Mouse (Mus musculus) bone marrow macrophage, adult 2 months (primary cell): ENCODE results near the gene Ears2. TPM values are rescaled to one million over a fixed set of nuclear protein-coding genes. Genes with fewer than 3 reads are reported as not detected.

Experiments
- H3K27ac ChIP-seq: 2 replicates; pipeline ENCODE4 v1.5.1; 2012; ENCODE audit warnings: low read depth, low read length; ENCODE audit not compliant: insufficient read depth
- H3K4me1 ChIP-seq: 2 replicates; pipeline ENCODE4 v1.6.1; 2012; ENCODE audit warnings: low read length; ENCODE audit not compliant: control insufficient read depth, insufficient read depth
- H3K4me3 ChIP-seq: 2 replicates; pipeline ENCODE4 v1.5.1; 2012; ENCODE audit warnings: mild to moderate bottlenecking, low read length, moderate library complexity; ENCODE audit not compliant: insufficient read depth
- CTCF ChIP-seq: IDR thresholded peaks from 2 replicates; pipeline ENCODE4 v1.5.1; 2012; ENCODE audit warnings: low read depth, mild to moderate bottlenecking, low read length, moderate library complexity
- POLR2A ChIP-seq: IDR thresholded peaks from 2 replicates; pipeline ENCODE4 v1.6.1; 2012; ENCODE audit warnings: mild to moderate bottlenecking, low read depth, low read length, borderline replicate concordance
- polyA plus RNA-seq: library from polyadenylated mRNA; stranded (reverse); fragments of >200 nt; gene quantifications from 2 replicates; pipeline ENCODE4 v1.2.4, GENCODE M21; 2012; ENCODE audit not compliant: missing spikeins, insufficient read depth, insufficient read length

The Ears2 gene
- polyA plus RNA-seq, 1 experiment: 1.5 TPM

DNA sequence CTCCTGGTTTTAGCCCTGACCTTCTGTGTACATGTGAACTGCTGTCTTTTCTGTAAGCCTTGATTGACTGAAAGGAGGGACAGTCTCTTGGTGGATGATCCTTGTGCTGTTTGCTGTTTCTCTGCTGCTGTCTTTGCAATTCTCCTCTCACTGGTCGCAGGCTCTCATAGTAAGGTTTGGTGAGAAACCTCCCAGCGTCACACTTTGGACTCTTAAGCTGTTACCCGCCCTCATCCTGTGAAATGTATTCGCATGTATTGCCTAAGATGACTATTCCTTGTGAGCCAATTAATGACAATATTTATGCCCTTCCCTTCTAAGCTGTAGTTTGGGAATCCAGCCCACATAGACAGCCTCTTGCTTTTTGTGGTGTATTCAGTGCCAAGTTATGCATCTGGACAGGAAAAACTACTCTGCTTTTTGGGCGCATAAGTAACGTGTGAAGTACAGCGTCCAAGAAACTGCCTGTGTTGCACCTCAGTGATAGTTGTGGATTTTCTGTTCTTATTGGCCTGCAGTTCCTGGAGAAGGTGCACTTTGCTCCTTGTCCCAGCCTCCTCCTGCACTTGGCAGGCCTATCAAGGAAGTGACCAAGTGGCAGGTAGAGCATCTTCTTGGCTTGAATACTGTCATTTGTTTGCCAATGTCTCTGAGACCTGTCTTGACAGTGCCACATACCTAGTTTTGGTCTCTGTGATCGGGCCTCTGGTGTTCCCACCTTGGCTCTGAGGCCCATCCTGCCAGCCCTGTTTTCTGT lies 12.9 kb upstream of the Ears2 start:
- H3K4me3 ChIP-seq: no peak overlapping the region
- no peak for TF ChIP-seq POLR2A
- no peak overlapping the region for H3K27ac ChIP-seq
- peaks cover 2% of the 10 kb centered on the region; the same call in 1 of the 2 replicates for H3K4me1 ChIP-seq

DNA sequence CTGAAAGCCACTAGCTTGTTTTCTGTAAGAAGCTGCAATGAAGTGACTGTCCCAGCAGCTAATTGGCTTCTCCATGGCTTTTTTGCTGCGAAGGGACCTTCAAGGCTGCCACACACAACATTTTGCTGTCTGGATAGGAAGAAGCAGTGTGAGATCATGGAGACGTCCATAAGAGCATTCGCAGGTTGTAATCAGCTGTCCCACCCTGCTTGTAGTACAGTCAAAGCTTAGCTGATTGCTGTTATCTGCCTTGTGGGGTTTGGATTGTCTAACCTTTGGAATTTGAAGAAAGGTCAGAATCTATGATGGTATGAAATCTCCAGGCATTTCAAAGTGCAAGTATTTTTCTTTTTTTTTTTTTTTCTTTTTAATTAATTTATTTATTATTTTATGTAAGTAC lies 7.3 kb upstream of the Ears2 start:
- Histone ChIP-seq H3K27ac (no peak overlapping the region), H3K4me3 (no peak overlapping the region)
- TF ChIP-seq CTCF: no peak
- no peak for TF ChIP-seq POLR2A

DNA sequence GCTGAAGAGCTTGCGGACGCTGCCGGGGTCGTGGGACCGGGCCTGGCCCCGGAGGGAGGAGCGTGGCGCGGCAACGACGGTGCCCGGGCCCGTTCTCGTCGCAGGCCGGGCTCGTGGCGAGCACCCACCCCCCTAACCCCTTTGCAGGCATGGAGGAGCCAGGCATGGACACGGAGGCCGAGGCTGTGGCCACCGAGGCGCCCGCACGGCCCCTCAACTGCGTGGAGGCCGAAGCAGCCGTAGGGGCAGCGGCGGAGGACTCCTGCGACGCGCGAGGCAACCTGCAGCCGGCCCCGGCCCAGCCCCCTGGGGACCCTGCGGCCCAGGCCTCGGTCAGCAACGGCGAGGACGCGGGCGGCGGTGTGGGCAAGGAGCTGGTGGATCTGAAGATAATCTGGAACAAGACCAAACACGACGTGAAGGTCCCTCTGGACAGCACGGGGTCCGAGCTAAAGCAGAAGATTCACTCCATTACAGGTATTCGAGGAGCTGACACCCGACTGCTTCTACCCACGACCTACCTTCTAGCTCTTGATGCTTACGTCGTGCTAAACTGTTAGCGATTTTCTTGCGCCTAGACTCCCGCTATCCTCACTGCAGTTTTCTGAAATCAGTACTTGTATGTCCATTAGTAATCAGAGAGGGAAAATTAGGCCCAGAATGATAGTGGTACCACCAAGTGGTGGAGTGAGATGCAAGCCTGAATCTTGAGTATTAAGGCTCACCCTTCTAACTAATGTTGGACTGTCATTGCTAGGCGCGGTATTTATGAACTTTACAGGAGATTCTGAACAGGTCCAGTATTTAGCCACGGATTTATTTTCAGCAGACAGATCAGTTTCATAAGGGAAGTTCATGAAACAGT lies 686 bp upstream of the Ears2 start:
- TF ChIP-seq POLR2A (no peak), CTCF (no peak)
- H3K4me3 ChIP-seq: peak overlapping the region; percentile 99
- peak overlapping the region; percentile 80 for H3K27ac ChIP-seq
- H3K4me1 ChIP-seq: peaks cover 40% of the 10 kb centered on the region

More for the DNA sequence above, 7.3 kb upstream of the Ears2 start:
- H3K4me1 ChIP-seq: peaks cover 20% of the 10 kb centered on the region

DNA sequence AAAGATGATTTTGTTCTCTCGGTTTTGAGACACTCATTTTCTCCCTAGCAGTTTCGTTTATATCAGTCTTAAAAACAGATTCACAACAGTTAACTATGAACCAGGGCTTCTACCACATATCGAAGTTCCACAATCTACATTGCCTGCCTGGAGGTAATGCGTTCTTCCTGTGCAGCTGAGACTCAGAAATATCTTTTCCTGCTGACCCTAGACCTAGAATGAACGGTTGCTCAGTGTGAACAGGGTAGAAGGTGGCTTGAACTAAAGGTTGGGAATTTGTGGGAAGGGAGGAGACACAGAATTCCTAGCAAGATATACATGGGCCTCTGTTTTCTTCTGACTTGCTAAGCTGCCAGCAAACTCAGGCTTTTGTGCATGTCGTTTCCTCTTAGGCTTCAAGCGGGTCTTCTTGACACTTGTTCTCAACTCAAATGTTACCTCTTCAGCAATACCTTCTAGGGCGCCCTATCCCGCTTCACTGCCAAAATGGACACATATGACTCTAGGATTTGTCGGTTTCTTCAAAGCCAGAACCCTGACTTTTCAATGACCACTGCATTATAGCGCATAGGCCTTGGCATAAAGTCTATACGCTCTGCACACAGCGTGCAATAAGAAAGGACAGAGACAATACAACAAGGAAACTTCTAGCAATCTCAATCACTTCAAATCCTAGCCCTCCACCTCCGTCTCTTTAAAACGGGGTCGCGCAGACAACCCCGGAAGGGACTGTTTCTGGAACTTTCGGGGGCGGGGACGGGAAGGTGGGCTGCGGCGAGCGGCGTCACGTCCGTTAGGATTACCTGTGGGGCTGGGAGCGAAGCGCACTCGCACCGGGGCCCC lies 740 bp downstream of the Ears2 start:
- Histone ChIP-seq H3K4me1 (peaks cover 36% of the 10 kb centered on the region), H3K4me3 (peak overlapping the region; percentile 99), H3K27ac (peak overlapping the region; percentile 80)
- TF ChIP-seq CTCF (no peak), POLR2A (no peak)

DNA sequence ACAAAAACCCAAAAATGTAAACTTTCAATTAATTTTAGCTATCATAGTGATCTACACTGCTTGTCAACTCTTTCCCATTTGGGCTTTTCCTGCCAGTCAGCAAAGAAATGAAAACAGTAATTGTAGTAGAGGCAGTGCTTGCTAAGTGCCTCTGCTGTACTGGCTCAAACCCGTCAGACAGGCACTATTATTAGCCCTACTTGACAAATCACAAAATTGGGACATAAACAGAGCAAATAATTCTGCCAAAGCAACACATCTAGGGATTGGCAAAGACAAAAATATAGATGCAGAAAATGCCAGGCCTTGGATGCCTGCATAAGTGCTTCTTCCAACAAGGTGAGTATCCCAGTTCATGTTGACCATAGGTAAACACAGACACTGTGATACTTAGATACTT lies 1.4 kb downstream of the Ears2 start:
- Histone ChIP-seq H3K4me1 (peaks cover 31% of the 10 kb centered on the region), H3K4me3 (peak overlapping the region; percentile 4; the same call in 1 of the 2 replicates), H3K27ac (peak overlapping the region; percentile 11)
- no peak for TF ChIP-seq POLR2A
- TF ChIP-seq CTCF: no peak

DNA sequence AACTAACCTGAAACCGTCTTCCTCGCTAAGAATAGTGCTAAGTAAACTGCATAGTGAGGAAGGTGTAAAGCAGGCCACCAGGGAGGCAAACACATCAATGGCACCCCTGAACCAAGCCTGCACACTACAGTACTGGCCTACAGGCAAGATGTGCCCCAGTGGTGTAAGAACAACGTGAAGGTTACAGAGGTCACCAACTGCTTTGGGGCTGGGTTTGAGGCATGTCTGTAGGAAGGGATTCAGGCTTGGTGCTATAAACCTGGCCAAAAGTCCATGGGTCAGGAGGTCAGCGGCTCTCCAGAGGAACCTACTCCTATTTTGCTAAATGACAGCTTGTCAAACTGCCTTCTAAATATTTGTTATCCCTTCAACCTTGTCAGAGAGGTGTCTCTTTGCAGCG lies 10.4 kb downstream of the Ears2 start:
- H3K4me3 ChIP-seq: no peak overlapping the region
- TF ChIP-seq POLR2A: no peak
- TF ChIP-seq CTCF: no peak
- H3K4me1 ChIP-seq: no peaks in the 10 kb centered on the region
- H3K27ac ChIP-seq: no peak overlapping the region

DNA sequence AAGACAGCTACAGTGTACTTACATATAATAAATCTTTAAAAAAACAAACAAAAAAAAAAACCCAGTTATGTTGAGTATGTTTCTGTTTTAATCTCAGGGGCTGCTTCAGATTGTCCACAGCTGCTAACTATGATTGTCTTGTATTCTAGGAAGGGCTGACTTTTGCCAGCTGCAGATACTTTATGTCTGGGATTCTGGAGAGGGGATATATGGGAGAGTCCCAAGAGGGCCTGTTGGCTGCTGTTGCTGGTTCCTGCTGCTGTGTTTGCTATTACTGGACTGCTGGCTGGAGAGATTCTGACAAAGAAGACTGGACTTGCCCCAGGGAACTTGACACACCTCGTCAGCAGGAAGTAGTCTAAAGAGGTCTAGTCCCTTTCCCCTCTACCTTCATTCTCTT lies 16.2 kb downstream of the Ears2 start:
- TF ChIP-seq POLR2A (no peak), CTCF (no peak)

DNA sequence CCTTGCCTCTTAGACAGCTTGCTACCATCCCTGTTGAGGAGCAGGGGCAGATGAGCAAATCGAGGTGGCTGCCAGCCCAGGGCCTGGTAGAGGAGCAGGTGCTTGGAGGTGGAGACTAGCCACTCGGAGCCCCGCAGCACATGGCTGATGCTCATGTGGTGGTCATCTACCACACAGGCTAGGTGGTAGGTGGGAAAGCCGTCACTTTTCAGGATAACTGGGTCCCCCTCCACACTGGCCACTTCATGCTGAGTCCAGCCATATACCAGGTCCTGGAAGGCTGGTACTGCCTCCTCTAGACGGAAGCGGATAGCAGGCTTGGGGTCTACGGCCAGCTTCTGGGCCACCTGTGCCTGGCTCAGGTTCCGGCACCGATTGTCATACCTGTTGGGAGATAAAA lies 18.9 kb downstream of the Ears2 start:
- no peak overlapping the region for H3K4me3 ChIP-seq
- TF ChIP-seq CTCF (no peak), POLR2A (no peak)
- no peak overlapping the region for H3K27ac ChIP-seq
- H3K4me1 ChIP-seq: peaks cover 9% of the 10 kb centered on the region

More for the DNA sequence above, 16.2 kb downstream of the Ears2 start:
- Histone ChIP-seq H3K4me1 (peaks cover 9% of the 10 kb centered on the region), H3K27ac (no peak overlapping the region), H3K4me3 (no peak overlapping the region)

DNA sequence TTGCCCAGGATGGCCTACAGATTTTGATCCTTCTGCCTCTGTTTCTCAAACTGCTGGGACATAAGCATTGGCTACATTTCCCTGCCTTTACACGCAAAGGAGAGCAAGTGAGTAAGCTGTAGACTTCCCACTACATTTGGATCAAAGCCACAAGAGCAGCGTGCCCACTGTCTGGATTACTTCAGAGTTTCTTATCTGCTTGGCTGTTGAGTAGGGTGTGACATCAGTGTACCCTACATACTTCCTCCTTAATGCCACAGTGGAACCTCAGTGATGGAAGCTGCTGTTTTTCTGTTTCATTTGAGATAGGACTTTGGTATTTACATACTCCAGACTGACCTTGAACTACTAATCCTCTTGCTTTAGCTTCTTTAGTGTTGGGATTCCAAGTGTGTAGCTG lies 20.2 kb downstream of the Ears2 start:
- H3K4me1 ChIP-seq: peaks cover 9% of the 10 kb centered on the region
- no peak overlapping the region for H3K27ac ChIP-seq
- TF ChIP-seq CTCF (no peak), POLR2A (no peak)
- no peak overlapping the region for H3K4me3 ChIP-seq
